Mouse (Mus musculus): ENCODE data around the gene Telo2. TPM values are rescaled to one million over a fixed set of nuclear protein-coding genes. Genes with fewer than 3 reads are reported as not detected.

Gene Telo2
- total and polyA plus RNA-seq, 3 experiments: 25.5 to 34.9 (median 28.4) TPM

GRCm38 (mm10) chr17:25086724-25087123 is 29.0 kb downstream of the Telo2 start:
- Histone ChIP-seq H3K9ac (ENCODE audit: insufficient read depth, low read depth) (no peak overlapping the region), H3K4me1 (ENCODE audit: control insufficient read depth in 1 of 2, insufficient read depth in 2 of 2) (peaks cover 0 to 3% of the 10 kb centered on the region in 2 experiments; a peak in 2 of 4 replicates), H3K79me2 (replicated peaks; ENCODE audit: control insufficient read depth, extremely low read depth, insufficient read depth, poor library complexity, severe bottlenecking) (no peaks in the 10 kb centered on the region), H3K9me3 (replicated peaks; ENCODE audit: low read length) (no peaks in the 10 kb centered on the region), H3K27me3 (replicated peaks) (no peaks in the 10 kb centered on the region), H3K4me2 (ENCODE audit: insufficient read depth, low read depth, poor library complexity, severe bottlenecking) (no peak overlapping the region), H3K27ac (ENCODE audit: insufficient read depth, low read depth) (no peak overlapping the region), H3K4me3 (replicated peaks in 1 of 3; ENCODE audit: low read depth in 2 of 3, low read length in 2 of 3, poor library complexity in 1 of 3) (no peak overlapping the region), H3K36me3 (replicated peaks in 1 of 2; ENCODE audit: control insufficient read depth in 1 of 2, insufficient read depth in 1 of 2, low read length in 1 of 2) (peaks cover 22 to 90% of the 10 kb centered on the region in 2 experiments)
- dilution Hi-C loops (cut with MboI; ENCODE audit: extremely low pct_ligation_motif_present, extremely low pct_unique_long_range_greater_than_20kb, low sequenced_read_pairs) (no loop called here), in situ Hi-C loops (cut with MboI; ENCODE audit: low pct_ligation_motif_present, low pct_unique_long_range_greater_than_20kb, low sequenced_read_pairs) (no loop called here)
- DNase-seq (ENCODE audit: extremely low read depth): no peak
- TF ChIP-seq NELFE (IDR thresholded peaks at IDR 0.05; ENCODE audit: low read depth, low read length): no peak
- TF ChIP-seq MAZ (IDR thresholded peaks at IDR 0.05; ENCODE audit: low read depth, low read length): no peak
- no peak for TF ChIP-seq SIN3A (IDR thresholded peaks at IDR 0.05; ENCODE audit: low read length)
- TF ChIP-seq ZKSCAN1 (IDR thresholded peaks at IDR 0.05; ENCODE audit: borderline replicate concordance, low read depth, low read length): no peak
- no peak for TF ChIP-seq EP300 (IDR thresholded peaks at IDR 0.05; ENCODE audit: low read length)
- TF ChIP-seq SMC3 (IDR thresholded peaks at IDR 0.05; ENCODE audit: low read depth, low read length): no peak
- no peak for TF ChIP-seq BHLHE40 (IDR thresholded peaks at IDR 0.05; ENCODE audit: low read depth, low read length)
- no peak for TF ChIP-seq TBP (conservative IDR thresholded peaks at IDR 0.05; ENCODE audit: low read depth, low read length)
- no peak for TF ChIP-seq MEF2A (IDR thresholded peaks at IDR 0.05; ENCODE audit: borderline replicate concordance, low read depth, low read length)
- no peak for TF ChIP-seq TCF12 (IDR thresholded peaks at IDR 0.05; ENCODE audit: low read depth, low read length)
- TF ChIP-seq UBTF (IDR thresholded peaks at IDR 0.05; ENCODE audit: low read depth, low read length): no peak

- H3K27ac ChIP-seq (ENCODE audit: insufficient read depth, low read depth): no peak overlapping the region
- no peak for TF ChIP-seq TBP (conservative IDR thresholded peaks at IDR 0.05; ENCODE audit: low read depth, low read length)
- TF ChIP-seq JUN (IDR thresholded peaks at IDR 0.05; ENCODE audit: insufficient read depth, low read depth, low read length): no peak
- no peak for TF ChIP-seq ETS1 (conservative IDR thresholded peaks at IDR 0.05; ENCODE audit: low read depth, low read length)
- TF ChIP-seq IRF4 (IDR thresholded peaks at IDR 0.05; ENCODE audit: low read depth, low read length): no peak
- no peak for TF ChIP-seq POLR2A (IDR thresholded peaks at IDR 0.05; ENCODE audit: low read depth, low read length)
- TF ChIP-seq CHD1 (IDR thresholded peaks at IDR 0.05; ENCODE audit: low read depth, low read length): no peak
- TF ChIP-seq PAX5 (IDR thresholded peaks at IDR 0.05; ENCODE audit: low read length): no peak
- no peak for TF ChIP-seq SIN3A (IDR thresholded peaks at IDR 0.05; ENCODE audit: low read length)
- TF ChIP-seq ZKSCAN1 (IDR thresholded peaks at IDR 0.05; ENCODE audit: borderline replicate concordance, low read depth, low read length): no peak
- no peak for TF ChIP-seq NRF1 (IDR thresholded peaks at IDR 0.05; ENCODE audit: low read depth, low read length)
- no peak for TF ChIP-seq RCOR1 (conservative IDR thresholded peaks at IDR 0.05; ENCODE audit: low read depth, low read length)
- no peak for TF ChIP-seq UBTF (IDR thresholded peaks at IDR 0.05; ENCODE audit: low read depth, low read length)
- TF ChIP-seq HCFC1 (IDR thresholded peaks at IDR 0.05; ENCODE audit: low read depth, low read length): no peak
- no peak for TF ChIP-seq MXI1 (IDR thresholded peaks at IDR 0.05; ENCODE audit: low read depth, low read length)
- no peak for TF ChIP-seq MAX (IDR thresholded peaks at IDR 0.05; ENCODE audit: low read length)
- no peak for TF ChIP-seq KAT2A (IDR thresholded peaks at IDR 0.05; ENCODE audit: insufficient replicate concordance, low read length)
- no peaks in the 10 kb centered on the region for H3K9me3 ChIP-seq (replicated peaks; ENCODE audit: low read length)
- no peak for DNase-seq (ENCODE audit: extremely low read depth)
- H3K9ac ChIP-seq (ENCODE audit: insufficient read depth, low read depth): no peak overlapping the region
- peaks cover 22 to 92% of the 10 kb centered on the region in 2 experiments for H3K36me3 ChIP-seq (replicated peaks in 1 of 2; ENCODE audit: control insufficient read depth in 1 of 2, insufficient read depth in 1 of 2, low read length in 1 of 2)
- no peaks in the 10 kb centered on the region for H3K79me2 ChIP-seq (replicated peaks; ENCODE audit: control insufficient read depth, extremely low read depth, insufficient read depth, poor library complexity, severe bottlenecking)
- H3K4me2 ChIP-seq (ENCODE audit: insufficient read depth, low read depth, poor library complexity, severe bottlenecking): no peak overlapping the region
- H3K4me3 ChIP-seq (replicated peaks in 1 of 3; ENCODE audit: low read depth in 2 of 3, low read length in 2 of 3, poor library complexity in 1 of 3): no peak overlapping the region
- H3K27me3 ChIP-seq (replicated peaks): no peaks in the 10 kb centered on the region
- dilution Hi-C loops (cut with MboI; ENCODE audit: extremely low pct_ligation_motif_present, extremely low pct_unique_long_range_greater_than_20kb, low sequenced_read_pairs) (no loop called here), in situ Hi-C loops (cut with MboI; ENCODE audit: low pct_ligation_motif_present, low pct_unique_long_range_greater_than_20kb, low sequenced_read_pairs) (no loop called here)
- H3K4me1 ChIP-seq (ENCODE audit: control insufficient read depth in 1 of 2, insufficient read depth in 2 of 2): no peaks in the 10 kb centered on the region
These were observed 30.9 kb downstream of the Telo2 start for GRCm38 (mm10) chr17:25084835-25085385.

All from CH12.LX (cell line).